Mouse (Mus musculus): Measurements from ENCODE around the gene Awat1.

Awat1 gene

DNA sequence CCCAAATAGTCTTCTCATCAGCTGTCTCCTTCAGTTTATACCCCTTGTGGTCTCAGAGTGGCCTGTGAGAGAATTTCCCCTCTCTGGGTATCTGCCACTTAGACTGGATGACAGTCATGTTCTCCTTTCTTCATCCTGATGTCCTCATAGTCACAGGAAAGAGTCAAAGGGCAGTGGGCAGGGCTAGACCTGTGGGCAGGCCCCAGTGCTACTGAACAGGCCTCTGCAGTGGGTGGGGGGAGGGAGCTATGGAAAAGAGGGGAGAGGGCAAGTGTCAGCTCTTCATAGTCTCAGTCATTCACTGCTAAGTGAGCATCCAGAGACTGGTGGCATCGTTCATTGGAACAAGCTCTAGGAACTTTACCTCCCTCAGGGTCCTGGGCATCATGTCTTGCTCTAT, at the start of gene Awat1:
TSS of gene Awat1 (plus strand) at position 301 of the 400 bp plus-strand sequence.
- DNase-seq, result no peak

DNA sequence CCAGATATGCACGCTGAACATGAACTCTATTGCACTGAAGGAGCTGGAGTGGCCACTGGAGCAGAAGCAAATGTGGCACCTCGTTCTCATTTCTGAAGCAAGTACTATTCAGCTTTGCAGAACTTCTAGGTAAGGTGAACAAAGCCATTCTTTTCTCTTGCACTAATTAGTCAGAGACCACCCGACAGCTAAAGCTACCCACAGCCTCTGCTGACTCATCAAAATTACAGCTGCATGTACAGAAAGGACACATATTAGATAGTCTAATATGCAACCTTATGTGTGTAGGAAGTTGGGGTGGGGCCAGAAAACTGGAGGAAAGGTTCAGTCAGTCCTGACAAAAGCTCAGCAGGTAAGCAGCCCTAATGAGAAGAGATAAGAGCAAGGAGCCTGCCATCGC, 47.6 kb upstream of the Awat1 start, which contains the start of gene Dgat2l6:
TSS of gene Dgat2l6 (plus strand) at position 368 of the 400 bp plus-strand sequence.
- no peak for DNase-seq

- no peak for DNase-seq
These were observed 16.0 kb upstream of the Awat1 start for GRCm38 (mm10) chrX:100556026-100556425.

DNA sequence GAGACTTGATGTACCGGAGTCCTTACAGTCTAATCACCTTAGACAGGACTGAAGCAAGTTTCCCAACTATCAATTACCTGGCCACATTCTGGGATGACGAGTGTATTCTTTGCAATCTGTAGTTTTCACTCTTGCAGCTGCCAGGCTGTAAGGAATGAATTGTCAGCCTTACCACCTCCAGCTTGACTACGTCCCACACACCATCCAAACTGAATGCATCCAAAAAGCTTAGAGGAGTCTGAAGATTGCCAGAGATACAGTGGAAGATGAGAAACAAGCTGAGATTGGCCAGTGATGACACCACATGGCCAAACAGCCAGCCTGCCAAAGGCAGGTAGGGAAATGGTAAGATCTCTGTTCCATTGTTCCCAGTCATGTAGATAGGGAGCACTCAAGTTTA, 6.4 kb upstream of the Awat1 start:
- DNase-seq, result no peak

DNA sequence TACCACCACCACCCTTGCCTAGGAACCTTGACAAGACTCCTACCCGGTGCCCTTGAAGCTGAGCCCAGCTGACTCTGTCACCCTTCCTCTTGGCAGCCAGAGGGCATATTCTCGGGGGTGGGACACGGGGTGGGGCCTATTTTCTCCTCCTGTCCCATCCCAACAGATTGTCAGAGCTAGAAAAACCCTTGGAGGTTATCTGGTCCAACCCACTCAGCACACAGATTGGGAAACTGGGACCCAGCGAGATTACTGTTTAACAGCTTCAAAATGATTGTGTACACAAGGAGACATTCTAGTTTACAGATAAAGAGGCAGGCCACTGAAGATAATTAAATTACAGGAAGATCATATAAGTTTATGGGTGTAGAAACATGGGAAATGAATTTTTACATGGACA, 22.7 kb downstream of the Awat1 start, which contains the start of gene P2ry4:
TSS of gene P2ry4 (minus strand) at position 79 of the 400 bp plus-strand sequence.
- DNase-seq, result no peak

DNA sequence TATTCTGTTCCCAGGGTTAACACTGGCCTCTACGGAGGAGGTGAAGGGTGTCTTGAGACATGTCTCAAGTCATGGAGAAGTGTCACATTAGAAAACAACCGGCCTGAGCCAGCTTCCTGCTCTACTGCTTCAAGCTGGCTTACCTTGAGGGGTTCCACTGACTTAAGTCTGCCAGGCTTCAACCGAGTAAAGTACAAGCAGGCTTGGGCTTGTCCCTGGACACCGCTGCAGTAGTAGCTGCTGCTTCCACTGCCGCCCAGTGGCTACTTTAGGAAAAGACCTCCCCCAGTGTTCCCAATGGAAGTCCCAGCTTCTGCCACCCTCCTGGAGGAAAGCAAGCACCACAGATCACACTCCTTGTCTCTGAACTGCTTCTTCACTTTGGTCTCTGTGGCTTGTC, 25.4 kb downstream of the Awat1 start:
- peak; percentile 43 for DNase-seq

GRCm38 (mm10) chrX:100599755-100600154, 27.7 kb downstream of the Awat1 start:
- DNase-seq, result no peak

GRCm38 (mm10) chrX:100605314-100605713, 33.3 kb downstream of the Awat1 start, which contains the start of gene Arr3:
Gene Arr3, plus strand, starts transcription at chrX:100605497.
- DNase-seq, result no peak

GRCm38 (mm10) chrX:100618488-100618887, 46.4 kb downstream of the Awat1 start:
- DNase-seq, result no peak

GRCm38 (mm10) chrX:100621366-100621765, 49.3 kb downstream of the Awat1 start:
- no peak for DNase-seq

DNA sequence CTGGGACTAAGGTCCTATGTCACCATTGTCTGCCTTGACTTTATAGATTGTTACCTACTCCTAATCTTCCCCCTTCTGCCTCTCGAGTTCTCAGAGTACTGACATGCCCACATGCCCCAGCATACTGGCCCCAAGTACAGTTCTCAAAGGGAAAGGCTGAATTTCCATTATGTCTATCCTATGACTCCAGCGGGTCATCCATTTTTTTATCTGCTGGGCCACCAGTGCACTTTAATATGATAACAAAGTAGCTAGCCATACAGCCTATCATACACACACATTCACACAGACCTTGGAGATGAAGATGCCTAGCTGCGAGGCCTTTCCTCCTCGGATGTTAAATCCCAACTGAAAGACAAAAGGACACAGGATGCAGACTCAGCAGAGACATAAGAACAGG, 52.2 kb downstream of the Awat1 start:
- no peak for DNase-seq

DNA sequence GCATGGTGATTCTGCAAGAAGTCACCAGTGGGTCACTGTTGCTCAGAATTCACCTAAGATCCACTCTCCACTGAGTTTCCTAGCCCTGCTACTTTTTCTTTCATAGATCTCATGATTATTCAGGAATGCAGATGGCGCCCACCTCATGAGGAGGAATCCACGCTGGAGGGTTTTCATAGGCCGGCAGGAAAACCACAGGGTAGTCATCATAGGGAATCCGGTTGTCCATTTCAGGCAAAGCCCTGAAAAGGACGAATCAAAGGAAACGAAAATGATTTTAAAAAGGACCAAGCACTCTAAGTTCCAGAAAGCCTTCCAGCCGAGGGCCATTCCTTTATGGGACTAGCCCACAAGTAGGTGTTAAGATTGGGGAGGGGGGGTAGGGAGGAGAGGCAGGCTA, 53.1 kb downstream of the Awat1 start:
- DNase-seq, result no peak

DNA sequence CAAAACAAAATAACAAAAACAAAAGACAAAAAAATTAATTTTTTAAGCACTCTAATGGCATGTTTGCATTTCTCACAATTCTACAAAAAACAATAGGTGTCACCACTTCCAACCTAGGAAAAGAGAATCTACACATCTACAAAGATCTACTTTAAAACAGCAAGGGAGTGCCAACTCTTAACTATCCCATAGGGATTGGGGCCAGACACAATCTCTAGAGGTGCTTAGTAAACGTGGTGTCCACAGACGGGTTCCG, 53.4 kb downstream of the Awat1 start, which contains the start of gene Kif4:
TSS of gene Kif4 (plus strand) at position 192 of the 256 bp plus-strand sequence.
- DNase-seq, result no peak

DNA sequence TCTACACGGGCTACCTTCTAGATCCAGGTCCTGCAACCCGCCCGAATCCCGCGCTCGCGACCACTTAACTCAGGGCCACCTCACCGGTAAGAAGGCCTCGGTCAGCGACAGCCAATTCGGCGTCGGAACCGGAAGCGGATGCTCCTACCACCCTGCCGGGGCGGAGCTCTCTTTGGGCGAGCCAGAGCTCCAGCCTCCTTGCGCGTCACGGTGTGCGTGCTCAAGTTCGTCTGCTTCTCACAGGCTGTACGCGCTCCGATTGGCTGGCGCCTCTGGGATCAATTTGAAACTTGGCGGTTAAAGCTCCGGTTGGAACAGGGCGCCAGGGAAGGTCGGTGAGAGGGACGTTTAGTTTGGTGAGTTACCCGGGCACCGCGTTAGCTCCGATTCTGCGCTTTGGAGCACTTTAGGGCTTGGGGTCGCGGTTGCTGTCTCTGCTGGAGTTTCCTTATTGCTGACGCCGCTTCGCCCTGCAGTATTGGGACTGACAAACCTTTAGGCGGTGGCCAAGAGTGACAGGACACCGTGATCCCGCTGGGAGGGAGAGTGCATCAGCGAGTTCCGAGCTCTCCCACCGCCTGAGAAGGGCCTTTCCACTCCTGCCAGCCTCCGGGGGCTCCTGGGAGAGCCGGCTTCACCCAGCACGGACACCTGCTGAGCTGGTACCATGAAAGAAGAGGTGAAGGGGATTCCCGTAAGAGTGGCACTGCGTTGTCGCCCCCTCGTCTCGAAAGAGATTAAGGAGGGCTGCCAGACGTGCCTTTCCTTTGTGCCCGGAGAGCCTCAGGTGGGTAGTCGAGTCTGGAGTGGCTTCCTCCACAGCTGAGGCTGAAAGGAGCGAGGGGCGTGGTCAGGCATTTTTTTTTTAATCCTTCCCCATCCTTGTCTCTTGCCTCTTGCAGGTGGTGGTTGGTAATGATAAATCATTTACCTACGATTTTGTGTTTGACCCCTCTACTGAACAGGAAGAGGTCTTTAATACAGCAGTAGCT, 54.0 kb downstream of the Awat1 start, which contains the start of gene Pdzd11:
TSS of gene Pdzd11 (minus strand) at position 767 of the 992 bp plus-strand sequence.
- peak; percentile 79 for DNase-seq

All from right cerebral cortex, postnatal 4 days (tissue).